Mouse (Mus musculus) adipocyte (in vitro differentiated cells): ENCODE data around the gene Ttll11.

Experiments
- DNase-seq: peaks from one replicate; pipeline ENCODE4 v3.0.0-alpha.2; 2016; ENCODE audit warnings: low spot score

The Ttll11 gene

DNA sequence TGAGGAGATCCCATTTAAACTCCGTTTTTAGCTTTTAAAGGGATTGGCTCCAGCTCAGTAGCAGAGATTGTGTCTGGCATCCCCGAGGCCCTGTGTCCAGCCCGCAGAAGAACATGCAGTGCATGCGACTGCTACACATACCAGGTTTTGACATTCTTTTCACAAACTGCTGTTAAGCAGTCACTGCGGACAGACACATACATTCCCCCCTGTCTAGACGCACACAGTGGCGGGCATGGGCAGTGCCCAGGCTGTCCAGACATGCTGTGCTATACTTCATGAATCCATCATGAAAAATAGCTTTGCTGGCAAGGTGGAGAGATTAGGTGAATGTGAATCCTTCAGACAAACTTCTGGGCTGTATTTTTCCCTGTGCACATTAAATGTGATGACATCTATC lies 154.6 kb downstream of the Ttll11 start:
- DNase-seq = no peak

- DNase-seq = no peak
Measured at GRCm38 (mm10) chr2:35823589-35823988, 156.1 kb downstream of the Ttll11 start.

DNA sequence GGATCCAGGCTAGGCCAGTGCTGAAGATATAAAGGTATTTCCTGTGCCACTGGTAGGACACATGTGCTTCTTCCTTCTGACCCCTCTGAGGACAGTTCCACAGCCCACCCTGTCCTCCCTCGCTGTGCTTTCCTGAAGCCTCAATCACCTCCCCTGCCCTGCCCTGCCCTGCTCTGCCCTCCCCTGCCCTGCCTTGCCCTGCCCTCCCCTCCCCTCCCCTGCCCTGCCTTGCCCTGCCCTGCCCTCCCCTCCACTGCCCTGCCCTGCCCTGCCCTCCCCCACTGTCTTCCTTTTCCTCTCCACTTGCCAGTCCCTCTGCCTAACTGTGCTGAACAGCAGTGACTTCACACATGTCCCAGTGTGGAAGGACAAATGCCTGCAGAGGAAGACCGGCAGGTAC lies 160.8 kb downstream of the Ttll11 start:
- DNase-seq = no peak

DNA sequence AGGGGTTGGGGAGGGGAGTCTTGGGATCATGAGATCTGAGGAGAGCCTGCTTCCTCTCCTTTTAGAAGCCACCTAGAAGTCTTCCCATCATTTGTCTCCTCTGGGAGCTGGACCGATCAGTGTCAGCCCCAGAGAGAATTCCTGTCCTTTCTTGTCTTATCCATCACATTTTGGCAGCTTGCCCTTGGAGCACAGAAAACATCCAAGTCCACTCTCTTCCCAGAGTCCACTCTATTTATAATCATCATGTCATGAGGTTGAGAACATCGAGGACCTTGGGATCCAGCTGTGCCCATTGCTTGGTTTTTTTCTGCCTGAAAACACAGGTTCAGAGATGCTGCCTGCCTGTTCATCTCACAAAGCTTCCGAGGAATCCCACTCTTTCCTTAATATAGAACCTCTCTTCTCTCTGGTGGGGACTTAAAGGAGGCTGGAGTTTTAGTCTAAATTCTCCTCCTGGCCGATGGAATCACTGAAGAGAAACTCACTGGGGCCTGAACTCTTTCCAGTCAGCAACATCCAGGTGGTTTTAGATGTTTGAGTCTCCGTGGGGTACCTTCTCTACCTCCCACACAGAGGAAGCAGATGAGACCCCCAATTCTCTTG lies 163.6 kb downstream of the Ttll11 start:
- peak; percentile 10 for DNase-seq

DNA sequence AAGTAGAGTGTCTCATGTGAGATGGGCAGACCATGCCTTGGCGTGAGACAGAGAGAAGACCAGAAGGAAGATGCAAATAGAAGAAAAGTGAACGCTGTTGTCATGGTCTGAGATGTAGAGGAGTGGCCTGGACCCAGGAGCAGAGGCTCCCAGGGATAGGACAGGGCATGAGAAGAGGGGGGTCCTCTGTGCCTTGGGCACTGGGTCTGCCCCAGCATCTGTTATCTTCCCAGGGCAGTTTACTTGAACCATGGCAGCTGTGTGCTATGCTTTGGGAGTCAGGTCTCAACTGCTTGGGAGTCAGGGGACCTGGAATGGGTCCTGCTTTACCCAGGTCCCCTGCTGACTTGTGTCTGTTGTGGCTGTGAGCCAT lies 167.2 kb downstream of the Ttll11 start:
- no peak for DNase-seq

DNA sequence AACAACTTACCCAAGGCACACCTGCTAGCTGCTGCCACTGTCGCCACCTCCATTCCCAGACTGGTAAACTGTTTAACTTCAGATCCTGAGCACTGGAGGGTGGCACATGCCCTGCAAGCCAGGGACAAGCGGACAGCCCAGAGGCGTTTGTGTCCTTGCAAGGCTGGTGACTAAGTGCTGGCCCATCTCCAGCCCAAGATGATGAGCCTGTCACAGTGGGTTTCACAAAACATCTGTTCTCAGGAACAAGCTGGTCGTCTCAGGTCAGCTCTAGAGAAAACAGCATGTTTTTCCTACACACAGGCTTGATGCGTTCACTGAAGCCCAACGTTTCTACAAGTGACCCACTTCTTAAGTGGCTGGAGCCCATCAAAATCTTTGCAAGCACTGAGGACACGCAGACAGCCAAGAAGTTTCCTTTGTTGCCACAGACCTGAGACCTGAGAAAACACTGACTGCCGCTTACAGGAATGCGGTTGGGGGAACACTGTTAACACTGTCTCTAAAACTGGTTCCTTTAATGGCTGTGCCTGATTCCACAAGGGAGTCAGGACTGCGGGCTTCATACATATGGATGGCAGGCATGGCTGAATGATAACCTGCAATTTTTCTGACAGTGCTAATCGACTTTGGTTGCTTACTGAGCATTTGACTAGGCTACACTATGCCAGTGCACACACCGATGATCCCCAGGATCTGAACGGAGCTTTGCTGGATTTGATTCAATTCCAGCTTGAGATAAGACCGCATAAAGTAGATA lies 167.7 kb downstream of the Ttll11 start:
- DNase-seq = peak; percentile 11

DNA sequence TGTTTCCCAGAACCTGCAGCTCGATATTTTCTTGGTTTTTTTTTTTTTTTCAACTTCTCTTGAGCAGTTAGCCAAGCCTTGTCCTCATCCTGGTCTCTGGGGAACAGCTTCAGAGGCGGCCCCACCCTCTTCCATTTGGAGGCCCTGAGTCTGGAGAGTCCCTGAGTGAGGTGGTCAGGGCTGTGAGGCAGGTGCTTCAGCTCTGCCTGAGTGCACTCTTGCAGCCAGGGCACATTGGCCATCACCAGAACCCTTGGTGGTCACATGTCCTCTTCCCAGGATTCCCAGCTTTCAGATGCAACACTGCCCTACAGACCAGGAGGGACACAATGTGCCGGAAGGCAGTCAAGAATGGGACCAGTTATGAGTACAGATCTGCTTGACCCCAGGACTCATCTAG lies 169.7 kb downstream of the Ttll11 start:
- no peak for DNase-seq

- DNase-seq = no peak
Measured at GRCm38 (mm10) chr2:35809141-35809540, 170.6 kb downstream of the Ttll11 start.

DNA sequence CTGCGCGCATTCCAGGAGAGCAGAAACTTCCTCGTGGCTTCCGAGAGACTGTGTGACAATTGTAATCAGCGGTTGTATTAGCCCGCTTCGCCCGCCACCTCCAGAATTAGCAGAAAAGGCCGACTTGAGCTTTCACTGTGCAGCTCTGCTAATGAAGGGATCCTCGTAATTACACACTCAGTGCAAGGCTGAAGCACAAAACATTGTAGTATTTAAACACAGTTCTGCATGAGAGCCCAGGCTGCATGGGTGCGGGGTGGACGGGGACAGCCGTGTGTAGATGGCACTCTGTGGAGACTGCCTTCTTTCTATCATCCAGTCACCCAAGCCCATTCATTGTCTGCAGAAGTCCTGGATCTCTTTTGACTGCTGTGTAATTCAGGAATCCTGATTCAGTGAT lies 173.8 kb downstream of the Ttll11 start:
- DNase-seq = no peak

- DNase-seq = no peak
Measured at GRCm38 (mm10) chr2:35803095-35803494, 176.6 kb downstream of the Ttll11 start.

GRCm38 (mm10) chr2:35801759-35802158 lies 178.0 kb downstream of the Ttll11 start:
- no peak for DNase-seq

DNA sequence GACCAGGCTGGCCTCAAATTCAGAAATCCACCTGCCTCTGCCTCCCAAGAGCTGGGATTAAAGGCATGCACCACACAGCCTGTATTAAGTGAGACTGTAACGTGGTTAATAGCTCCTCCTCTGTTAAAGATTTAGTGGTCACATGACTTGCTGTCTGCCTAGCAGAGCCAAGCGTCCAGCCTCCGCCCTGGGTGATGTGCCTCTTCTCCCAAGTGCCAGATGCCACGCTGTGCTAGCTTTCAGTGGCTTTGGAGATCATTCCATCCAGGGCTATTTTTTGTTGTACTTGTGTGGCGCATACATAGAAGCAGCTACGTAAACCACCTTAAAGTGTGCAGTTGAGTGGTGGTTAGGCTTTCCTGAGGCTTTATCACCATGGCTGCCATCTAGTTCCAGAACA lies 180.6 kb downstream of the Ttll11 start:
- DNase-seq = no peak

- DNase-seq = no peak
Measured at GRCm38 (mm10) chr2:35797998-35798397, 181.7 kb downstream of the Ttll11 start.

GRCm38 (mm10) chr2:35789362-35790326 lies 190.1 kb downstream of the Ttll11 start:
- no peak for DNase-seq

DNA sequence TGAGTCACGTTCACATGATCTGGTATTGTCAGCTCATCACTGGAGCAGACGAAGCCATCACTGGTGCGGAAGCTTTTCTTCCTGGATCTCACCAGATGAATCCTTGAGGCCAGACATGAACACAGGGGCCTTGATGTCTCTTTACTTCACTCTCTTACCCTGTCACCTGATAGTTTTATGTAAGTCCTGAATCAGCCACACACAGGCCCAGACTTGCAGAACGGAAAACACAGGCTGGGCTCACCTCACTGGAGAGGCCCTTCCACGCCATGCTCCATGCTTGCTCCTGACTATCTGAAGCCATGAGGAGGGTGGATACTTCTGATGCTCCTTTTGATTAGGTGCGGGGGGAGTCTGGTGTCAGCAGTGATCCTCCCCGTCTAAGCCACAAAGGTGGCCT lies 193.8 kb downstream of the Ttll11 start:
- no peak for DNase-seq

GRCm38 (mm10) chr2:35783368-35783767 lies 196.3 kb downstream of the Ttll11 start:
- no peak for DNase-seq

DNA sequence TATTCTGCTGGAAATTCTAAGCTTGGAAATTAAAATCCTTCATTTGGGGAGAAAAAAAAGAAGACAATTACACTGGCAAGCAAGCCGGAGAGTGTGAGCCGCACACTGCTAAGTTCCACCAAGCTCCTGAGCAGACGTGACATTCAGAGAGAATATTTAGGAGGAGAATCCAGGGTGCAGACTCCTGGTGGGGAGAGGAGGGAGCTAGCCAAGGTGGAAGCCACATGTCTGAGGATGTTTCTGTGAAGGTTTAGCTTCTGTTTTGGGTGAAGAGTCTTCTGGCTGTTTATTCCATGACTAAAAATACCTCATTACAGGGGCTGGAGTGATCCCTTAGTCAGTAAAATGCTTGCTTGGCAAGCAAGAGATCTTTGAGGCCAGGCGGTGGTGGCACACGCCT lies 200.4 kb downstream of the Ttll11 start:
- no peak for DNase-seq

- no peak for DNase-seq
Measured at GRCm38 (mm10) chr2:35776935-35777334, 202.8 kb downstream of the Ttll11 start.

DNA sequence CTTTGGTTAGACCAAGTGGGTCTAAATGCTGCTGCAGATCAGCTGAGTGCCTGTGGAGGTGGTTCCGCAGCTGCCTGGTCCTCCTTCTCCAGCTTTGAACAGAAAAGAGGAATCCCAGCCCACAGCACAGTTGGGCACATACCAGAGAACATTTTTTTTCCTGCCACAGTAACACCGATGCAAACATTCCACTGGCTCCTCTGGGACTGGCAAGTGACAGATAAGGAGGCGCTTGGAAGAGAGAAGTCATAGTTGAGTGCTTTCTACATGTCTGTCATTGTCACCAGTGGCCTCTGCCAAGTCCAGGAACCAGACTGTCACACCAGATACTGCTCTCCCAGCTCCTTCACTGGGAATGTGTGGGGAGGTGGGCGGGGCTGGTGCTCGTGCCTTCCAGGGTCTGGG lies 204.1 kb downstream of the Ttll11 start:
- DNase-seq = no peak

DNA sequence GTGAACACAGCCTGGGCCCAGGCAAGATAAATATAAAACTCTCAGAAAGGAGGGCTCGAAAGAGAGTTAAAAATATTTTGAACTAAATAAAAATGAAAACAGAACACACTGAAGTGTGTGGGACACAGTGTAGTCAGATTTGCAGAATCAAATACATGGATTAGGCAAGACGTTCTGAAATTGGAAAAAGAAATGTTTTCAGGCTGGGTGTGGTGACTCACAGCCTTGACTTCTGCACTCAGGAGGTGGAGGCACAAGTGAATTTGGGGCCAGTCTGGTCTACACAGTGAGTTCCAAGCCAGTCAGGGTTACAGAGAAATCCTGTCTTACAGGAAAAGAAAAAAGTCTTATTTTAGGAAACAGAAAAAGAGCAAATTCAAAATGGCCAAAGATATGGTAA lies 209.2 kb downstream of the Ttll11 start:
- peak; percentile 23 for DNase-seq

- DNase-seq = no peak
Measured at GRCm38 (mm10) chr2:35769398-35769797, 210.3 kb downstream of the Ttll11 start.

DNA sequence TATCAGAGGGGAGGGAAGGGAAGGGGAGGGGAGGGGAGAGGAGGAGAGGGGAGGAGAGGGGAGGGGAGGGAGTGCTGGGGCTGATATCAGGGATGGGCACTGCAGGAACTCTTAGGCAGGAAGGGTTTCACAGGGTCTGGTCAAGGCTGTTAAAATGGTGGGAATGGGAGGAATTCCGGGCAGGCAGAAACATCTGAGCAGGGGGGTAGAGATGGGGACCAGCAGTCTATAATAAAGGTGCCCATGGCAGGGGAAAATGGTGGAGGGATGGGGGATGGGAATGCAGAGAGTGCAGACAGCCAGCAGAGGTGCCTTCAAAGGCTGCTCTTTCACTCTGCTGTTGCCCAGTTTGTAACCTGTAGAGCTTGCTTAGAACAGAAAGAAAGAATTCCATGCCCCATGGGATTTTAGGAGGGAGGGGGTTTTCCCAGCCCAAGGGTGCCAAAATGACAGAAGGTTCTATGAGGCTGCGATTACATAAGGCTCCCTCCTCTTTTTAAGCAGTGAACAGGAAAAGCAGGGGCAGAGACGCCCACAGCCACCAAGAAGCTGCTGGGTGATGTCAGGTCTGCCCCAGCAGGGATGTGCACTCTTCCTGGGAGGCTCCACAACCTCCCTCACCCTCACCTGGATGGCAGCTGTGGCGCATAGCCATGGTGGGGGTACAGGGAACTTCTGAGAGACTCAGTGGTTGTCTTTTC lies 211.0 kb downstream of the Ttll11 start:
- no peak for DNase-seq
